Mouse (Mus musculus) heart, embryonic 16.5 days (tissue): ENCODE data around the gene Ak9. TPM values are rescaled to one million over a fixed set of nuclear protein-coding genes. Genes with fewer than 3 reads are reported as not detected.

ENCODE experiments used
- ATAC-seq: fragments of 200-750 bp; cut with Nextera tagmentation; replicated peaks from 2 replicates; pipeline ENCODE4 v1.8.0; 2017; ENCODE audit warnings: moderate number of reproducible peaks; ENCODE audit not compliant: insufficient read depth, low FRiP score; ENCODE audit errors: extremely low read depth
- H3K27ac ChIP-seq: fragments of 300-500 bp; sonication (generic); 2 replicates; pipeline ENCODE4 v1.5.1; 2014; ENCODE audit warnings: mild to moderate bottlenecking, low read length, control low read depth, moderate library complexity
- H3K27me3 ChIP-seq: fragments of 300-500 bp; sonication (generic); 2 replicates; pipeline ENCODE4 v1.6.1; 2014; ENCODE audit warnings: low read length, mixed read lengths; ENCODE audit not compliant: control insufficient read depth, insufficient read depth
- H3K36me3 ChIP-seq: fragments of 300-500 bp; sonication (generic); 2 replicates; pipeline ENCODE4 v1.6.1; 2014; ENCODE audit not compliant: control insufficient read depth, insufficient read depth
- H3K4me1 ChIP-seq: fragments of 300-500 bp; sonication (generic); 2 replicates; pipeline ENCODE4 v1.6.1; 2014; ENCODE audit warnings: low read length, mixed read lengths; ENCODE audit not compliant: control insufficient read depth, insufficient read depth
- H3K4me2 ChIP-seq: fragments of 300-500 bp; sonication (generic); 2 replicates; pipeline ENCODE4 v1.6.1; 2014; ENCODE audit warnings: low read depth, mild to moderate bottlenecking, control low read depth, low read length
- H3K4me3 ChIP-seq: fragments of 300-500 bp; sonication (generic); 2 replicates; pipeline ENCODE4 v1.5.1; 2014; ENCODE audit warnings: mild to moderate bottlenecking, control low read depth, low read length
- H3K9ac ChIP-seq: fragments of 300-500 bp; sonication (generic); 2 replicates; pipeline ENCODE4 v1.6.1; 2014; ENCODE audit warnings: low read length, control low read depth
- H3K9me3 ChIP-seq: fragments of 300-500 bp; sonication (generic); replicated peaks from 2 replicates; pipeline ENCODE4 v1.6.1; 2016; ENCODE audit warnings: low read length; ENCODE audit not compliant: control insufficient read depth
- WGBS: fragments of 180-500 bp; shearing (Covaris S2); extraction: QIAGEN DNeasy Blood & Tissue Kit; methylation state at CpG from one replicate; pipeline ENCODE4 v1.1.7; 2014; 5-methylcytosine and 5-hydroxymethylcytosine counted together
- polyA plus RNA-seq: library from polyadenylated mRNA; unstranded; fragments of >200 nt; fragmentation: Nextera tagmentation; extraction: Ambion mirVana; gene quantifications from 2 replicates; pipeline ENCODE4 v1.2.1, GENCODE M21; 2015

Ak9 gene
- polyA plus RNA-seq, 1 experiment from 2014 or later = 0.26 TPM

DNA sequence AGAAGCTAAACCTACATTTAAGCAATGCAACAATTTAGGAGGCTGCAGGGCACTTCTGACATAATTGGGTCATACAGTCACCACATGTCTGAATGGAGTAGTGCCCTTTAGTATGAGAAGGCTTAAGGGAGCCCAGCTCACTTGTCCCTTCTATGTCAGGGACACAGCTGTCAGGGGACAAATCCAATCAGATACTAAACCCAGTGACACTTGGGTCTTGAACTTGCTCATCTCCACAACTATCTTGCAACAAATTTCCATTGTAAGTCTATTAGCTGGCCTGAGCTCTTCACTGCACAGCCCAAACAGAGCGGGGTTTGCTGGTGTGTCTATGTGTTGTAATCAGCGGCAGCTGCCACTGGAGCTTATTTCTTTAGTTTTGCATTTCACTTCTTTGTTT is 119.9 kb downstream of the Ak9 start:
- H3K9me3 ChIP-seq = no peaks in the 10 kb centered on the region
- no peak overlapping the region for H3K27ac ChIP-seq
- no peak overlapping the region for H3K9ac ChIP-seq
- 85% methylated on average over 2 of the region's 2 CpGs for WGBS
- no peak overlapping the region for H3K4me3 ChIP-seq
- H3K4me2 ChIP-seq = no peak overlapping the region
- no peaks in the 10 kb centered on the region for H3K36me3 ChIP-seq
- peaks cover 7% of the 10 kb centered on the region for H3K4me1 ChIP-seq
- 0 out of 2 replicates have a peak, but pooled peaks cover 2% of the 10 kb centered on the region for H3K27me3 ChIP-seq
- ATAC-seq = no peak

DNA sequence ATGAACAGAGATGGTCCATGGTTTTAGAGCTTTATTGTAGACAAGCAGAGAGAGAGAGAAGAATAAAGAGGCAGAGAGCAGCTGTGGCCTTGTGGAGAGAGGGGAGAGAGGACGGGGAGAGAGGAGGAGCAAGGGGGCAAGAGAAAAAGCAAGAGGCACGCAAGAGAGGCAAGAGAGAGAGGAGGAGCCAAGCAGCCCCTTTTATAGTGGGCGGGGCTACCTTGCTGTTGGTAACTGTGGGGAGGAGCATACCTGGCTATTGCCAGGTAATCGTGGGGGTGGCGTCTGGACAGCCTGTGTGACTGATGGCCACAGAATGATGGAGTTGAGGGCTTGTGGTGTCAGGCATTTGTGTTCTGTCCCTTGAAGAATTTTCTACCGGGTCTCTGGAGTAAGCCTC is 122.6 kb downstream of the Ak9 start:
- H3K4me3 ChIP-seq = no peak overlapping the region
- no peaks in the 10 kb centered on the region for H3K9me3 ChIP-seq
- no peak overlapping the region for H3K27ac ChIP-seq
- 0 out of 2 replicates have a peak, but pooled peaks cover 2% of the 10 kb centered on the region for H3K27me3 ChIP-seq
- H3K36me3 ChIP-seq = no peaks in the 10 kb centered on the region
- no peak overlapping the region for H3K9ac ChIP-seq
- ATAC-seq = no peak
- H3K4me1 ChIP-seq = no peaks in the 10 kb centered on the region
- 62% methylated on average over 6 of the region's 6 CpGs for WGBS
- H3K4me2 ChIP-seq = no peak overlapping the region

DNA sequence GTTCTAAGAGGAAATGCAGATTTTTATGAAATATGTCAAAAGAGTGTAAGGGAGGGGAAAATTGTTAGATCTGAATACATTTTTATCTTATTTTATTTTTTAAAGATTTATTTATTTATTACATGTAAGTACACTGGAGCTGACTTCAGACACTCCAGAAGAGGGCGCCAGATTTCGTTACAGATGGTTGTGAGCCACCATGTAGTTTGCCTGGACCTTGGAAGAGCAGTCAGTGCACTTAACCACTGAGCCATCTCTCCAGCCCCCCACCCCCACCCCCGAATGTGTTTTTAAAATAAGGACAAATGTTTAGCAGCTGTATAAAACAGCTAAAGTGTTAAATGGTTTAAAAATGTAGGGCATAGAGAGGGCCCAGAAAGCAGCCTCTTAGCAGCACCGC is 130.8 kb downstream of the Ak9 start:
- no peak overlapping the region for H3K27ac ChIP-seq
- H3K4me1 ChIP-seq = peaks cover 5% of the 10 kb centered on the region; the same call in 1 of the 2 replicates
- no peaks in the 10 kb centered on the region for H3K36me3 ChIP-seq
- no peak overlapping the region for H3K4me2 ChIP-seq
- no peak overlapping the region for H3K4me3 ChIP-seq
- H3K9me3 ChIP-seq = no peaks in the 10 kb centered on the region
- WGBS = 26% methylated on average over 4 of the region's 4 CpGs
- no peak for ATAC-seq
- no peaks in the 10 kb centered on the region for H3K27me3 ChIP-seq
- no peak overlapping the region for H3K9ac ChIP-seq

DNA sequence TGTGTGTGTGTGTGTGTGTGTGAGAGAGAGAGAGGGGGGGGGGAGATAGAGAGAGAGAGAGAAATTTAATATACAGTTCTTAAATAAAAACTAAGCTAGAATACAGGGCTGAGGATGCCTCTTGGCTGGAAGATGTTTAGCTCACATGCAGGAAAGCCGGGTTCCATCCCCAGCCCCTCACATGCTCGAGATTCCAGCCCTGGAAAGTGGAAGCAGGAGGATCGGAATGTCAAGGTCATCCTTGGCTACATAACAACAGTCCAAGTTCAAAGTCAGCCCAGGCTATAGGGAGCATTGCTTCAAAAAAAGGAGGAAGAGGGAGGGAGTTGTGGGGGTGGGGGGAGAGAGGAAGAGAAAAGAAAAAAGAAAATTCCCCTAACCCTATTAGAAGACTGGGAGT is 131.4 kb downstream of the Ak9 start:
- H3K27me3 ChIP-seq = no peaks in the 10 kb centered on the region
- H3K36me3 ChIP-seq = no peaks in the 10 kb centered on the region
- no peak overlapping the region for H3K4me2 ChIP-seq
- no peak for ATAC-seq
- H3K9ac ChIP-seq = no peak overlapping the region
- H3K4me1 ChIP-seq = peaks cover 5% of the 10 kb centered on the region; the same call in 1 of the 2 replicates
- WGBS = 26% methylated on average over 3 of the region's 3 CpGs
- H3K9me3 ChIP-seq = no peaks in the 10 kb centered on the region
- H3K4me3 ChIP-seq = no peak overlapping the region
- H3K27ac ChIP-seq = no peak overlapping the region

DNA sequence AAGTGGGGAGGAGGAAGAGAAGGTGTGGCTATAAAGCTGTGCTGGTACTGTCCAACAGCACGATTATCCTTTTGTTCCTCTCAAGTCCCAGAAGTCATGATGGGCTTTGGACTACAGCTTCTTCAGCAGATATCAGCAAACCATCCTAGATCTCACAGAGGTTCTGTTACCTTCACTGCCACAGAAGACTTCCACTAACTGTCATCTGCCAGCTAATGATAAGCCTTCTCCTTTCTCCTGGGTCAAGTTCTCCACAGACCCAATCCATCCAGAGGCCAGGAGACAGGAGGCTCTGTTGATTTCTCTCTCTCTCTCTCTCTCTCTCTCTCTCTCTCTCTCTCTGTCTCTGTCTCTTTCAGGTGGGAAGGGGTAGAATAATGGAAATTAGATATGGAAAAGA is 144.4 kb downstream of the Ak9 start:
- WGBS = 65% methylated on average over 1 of the region's 1 CpGs
- no peak for ATAC-seq
- H3K4me1 ChIP-seq = peaks cover 18% of the 10 kb centered on the region

DNA sequence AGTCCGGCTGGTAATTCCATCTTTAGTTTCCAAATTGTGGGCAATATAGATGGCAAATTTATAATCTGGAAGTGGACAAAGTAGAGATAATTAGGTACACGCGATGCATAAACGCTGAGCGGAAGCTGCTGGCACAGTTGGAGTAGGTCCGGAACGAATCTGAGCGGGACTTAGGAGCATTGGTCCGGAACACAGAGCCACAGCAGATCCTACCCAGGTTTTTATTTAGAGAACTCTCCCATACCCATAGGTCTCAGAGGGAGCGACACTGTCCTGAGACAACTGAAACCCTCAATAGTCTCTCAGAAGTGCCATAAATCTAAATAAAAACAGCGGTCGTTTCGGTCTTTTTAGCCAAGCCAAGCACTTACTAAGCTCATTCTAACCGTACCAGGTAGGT is 145.9 kb downstream of the Ak9 start:
- H3K4me1 ChIP-seq = peaks cover 18% of the 10 kb centered on the region
- WGBS = 15% methylated on average over 14 of the region's 14 CpGs
- H3K9me3 ChIP-seq = no peaks in the 10 kb centered on the region
- peak; percentile 49; the same call in 1 of the 2 replicates for ATAC-seq
- H3K27ac ChIP-seq = peak overlapping the region; percentile 82
- H3K4me2 ChIP-seq = peak overlapping the region; percentile 76
- peak overlapping the region; percentile 93 for H3K4me3 ChIP-seq
- peak overlapping the region; percentile 95 for H3K9ac ChIP-seq
- H3K27me3 ChIP-seq = no peaks in the 10 kb centered on the region
- peaks cover 10% of the 10 kb centered on the region for H3K36me3 ChIP-seq

More for the DNA sequence above, 144.4 kb downstream of the Ak9 start:
- Histone ChIP-seq H3K36me3 (peaks cover 10% of the 10 kb centered on the region), H3K4me2 (no peak overlapping the region), H3K27me3 (no peaks in the 10 kb centered on the region), H3K4me3 (no peak overlapping the region), H3K9me3 (no peaks in the 10 kb centered on the region), H3K9ac (no peak overlapping the region), H3K27ac (no peak overlapping the region)

DNA sequence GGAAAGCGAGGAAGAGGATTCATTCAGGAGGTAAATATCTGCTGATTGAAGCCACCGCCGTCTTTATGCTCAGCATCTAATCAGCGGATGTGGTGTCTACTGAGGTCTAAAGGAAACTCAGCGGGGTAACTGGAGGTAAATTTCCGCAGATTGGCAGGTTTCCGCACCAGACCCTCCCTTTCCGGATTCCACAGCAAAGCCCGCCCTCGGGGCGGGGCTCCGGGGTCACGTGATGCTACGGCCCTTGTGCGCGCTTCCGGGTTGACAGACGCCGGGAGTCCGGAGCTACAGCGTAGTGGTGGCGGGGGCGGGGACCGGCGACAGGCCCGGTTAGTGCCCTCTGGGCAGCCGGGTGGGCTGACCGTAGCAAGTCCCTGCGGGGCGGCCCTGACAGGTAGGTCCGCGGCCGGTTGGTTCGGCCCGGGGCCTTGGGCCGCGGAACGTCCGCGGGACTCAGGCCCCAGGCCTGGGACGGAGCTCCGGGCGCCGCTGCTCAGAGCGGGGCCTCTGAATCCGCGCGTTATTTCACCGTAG is 146.4 kb downstream of the Ak9 start, which contains the start of gene Zbtb24:
Zbtb24 (plus strand) TSS at position 247 of the 534 bp plus-strand sequence.
- WGBS = under 1% methylated on average over 49 of the region's 49 CpGs
- peak within 1 kb of the TSS; percentile 95 for H3K9ac ChIP-seq
- H3K4me1 ChIP-seq = peaks cover 18% of the 10 kb centered on the region
- peak; percentile 98 for ATAC-seq
- peak within 1 kb of the TSS; percentile 76 for H3K4me2 ChIP-seq
- no peaks in the 10 kb centered on the region for H3K9me3 ChIP-seq
- H3K27ac ChIP-seq = peak within 1 kb of the TSS; percentile 82
- H3K27me3 ChIP-seq = no peaks in the 10 kb centered on the region
- H3K4me3 ChIP-seq = peak within 1 kb of the TSS; percentile 93
- H3K36me3 ChIP-seq = peaks cover 12% of the 10 kb centered on the region

DNA sequence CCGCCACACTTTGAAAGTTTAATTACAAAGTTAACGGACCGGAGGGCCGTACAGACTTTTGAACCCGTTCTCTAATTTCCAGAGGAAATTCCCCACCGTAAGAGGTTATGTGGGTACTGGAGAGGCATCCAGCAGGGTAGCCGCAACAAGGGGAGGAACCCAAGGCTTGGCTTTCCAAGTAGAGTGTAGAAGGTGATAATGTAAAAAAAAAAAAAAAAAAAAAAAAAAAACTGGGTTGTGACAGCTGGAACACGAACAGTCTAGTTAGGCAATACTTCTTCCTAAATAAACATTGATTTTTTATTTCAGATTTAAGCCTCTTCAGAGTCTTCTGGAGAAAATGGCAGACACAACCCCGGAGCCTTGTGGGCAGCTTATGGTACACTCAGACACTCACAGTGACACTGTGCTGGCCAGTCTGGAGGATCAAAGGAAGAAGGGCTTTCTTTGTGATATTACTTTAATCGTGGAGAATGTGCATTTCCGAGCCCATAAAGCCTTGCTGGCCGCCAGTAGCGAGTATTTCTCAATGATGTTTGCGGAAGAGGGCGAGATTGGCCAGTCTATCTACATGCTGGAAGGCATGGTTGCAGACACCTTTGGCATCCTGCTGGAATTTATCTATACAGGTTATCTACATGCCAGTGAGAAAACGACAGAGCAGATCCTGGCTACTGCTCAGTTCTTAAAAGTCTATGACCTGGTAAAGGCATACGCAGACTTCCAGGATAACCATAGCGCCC is 147.2 kb downstream of the Ak9 start:
- Histone ChIP-seq H3K4me2 (peak overlapping the region; percentile 76), H3K9ac (peak overlapping the region; percentile 95), H3K27me3 (no peaks in the 10 kb centered on the region), H3K27ac (peak overlapping the region; percentile 68), H3K36me3 (peaks cover 14% of the 10 kb centered on the region), H3K4me3 (peak overlapping the region; percentile 93), H3K9me3 (no peaks in the 10 kb centered on the region), H3K4me1 (peaks cover 19% of the 10 kb centered on the region)
- no peak for ATAC-seq
- WGBS = 51% methylated on average over 18 of the region's 18 CpGs

DNA sequence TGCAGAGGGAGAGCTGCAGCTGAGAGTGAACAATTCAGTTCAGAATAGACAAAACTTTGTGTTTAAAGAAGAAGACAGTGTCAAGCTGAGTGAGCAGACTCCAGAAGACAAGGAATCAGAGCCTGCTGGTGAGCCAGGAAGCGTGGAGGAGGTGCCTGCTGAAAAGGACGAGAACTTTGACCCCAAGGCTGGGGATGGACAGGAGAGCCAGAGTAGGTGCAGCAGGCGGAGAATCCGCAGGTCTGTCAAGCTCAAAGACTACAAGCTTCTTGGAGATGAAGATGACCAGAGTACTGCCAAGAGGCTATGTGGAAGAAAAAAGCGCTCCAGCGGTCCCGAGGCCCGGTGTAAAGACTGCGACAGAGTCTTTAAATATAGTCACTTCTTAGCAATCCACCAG is 147.9 kb downstream of the Ak9 start:
- Histone ChIP-seq H3K4me1 (peaks cover 26% of the 10 kb centered on the region), H3K27me3 (no peaks in the 10 kb centered on the region), H3K36me3 (peaks cover 15% of the 10 kb centered on the region), H3K9ac (no peak overlapping the region), H3K9me3 (no peaks in the 10 kb centered on the region), H3K27ac (no peak overlapping the region), H3K4me3 (no peak overlapping the region), H3K4me2 (no peak overlapping the region)
- ATAC-seq = no peak
- 94% methylated on average over 9 of the region's 9 CpGs for WGBS
